Mouse (Mus musculus): ENCODE results near the gene Dclk2. TPM values are rescaled to one million over a fixed set of nuclear protein-coding genes. Genes with fewer than 3 reads are reported as not detected.

The Dclk2 gene
- total RNA-seq, 2 experiments from 2014 or later = 103 to 113 TPM

- peak overlapping the region; percentile 99 for H3K27ac ChIP-seq
- peak overlapping the region; percentile 75 for H3K4me3 ChIP-seq
- TF ChIP-seq CTCF (conservative IDR thresholded peaks at IDR 0.05) = no peak
- DNase-seq (ENCODE audit: low spot score in 2 of 2) = no peak
Measured at GRCm38 (mm10) chr3:86921181-86921975, 726 bp upstream of the Dclk2 start.

DNA sequence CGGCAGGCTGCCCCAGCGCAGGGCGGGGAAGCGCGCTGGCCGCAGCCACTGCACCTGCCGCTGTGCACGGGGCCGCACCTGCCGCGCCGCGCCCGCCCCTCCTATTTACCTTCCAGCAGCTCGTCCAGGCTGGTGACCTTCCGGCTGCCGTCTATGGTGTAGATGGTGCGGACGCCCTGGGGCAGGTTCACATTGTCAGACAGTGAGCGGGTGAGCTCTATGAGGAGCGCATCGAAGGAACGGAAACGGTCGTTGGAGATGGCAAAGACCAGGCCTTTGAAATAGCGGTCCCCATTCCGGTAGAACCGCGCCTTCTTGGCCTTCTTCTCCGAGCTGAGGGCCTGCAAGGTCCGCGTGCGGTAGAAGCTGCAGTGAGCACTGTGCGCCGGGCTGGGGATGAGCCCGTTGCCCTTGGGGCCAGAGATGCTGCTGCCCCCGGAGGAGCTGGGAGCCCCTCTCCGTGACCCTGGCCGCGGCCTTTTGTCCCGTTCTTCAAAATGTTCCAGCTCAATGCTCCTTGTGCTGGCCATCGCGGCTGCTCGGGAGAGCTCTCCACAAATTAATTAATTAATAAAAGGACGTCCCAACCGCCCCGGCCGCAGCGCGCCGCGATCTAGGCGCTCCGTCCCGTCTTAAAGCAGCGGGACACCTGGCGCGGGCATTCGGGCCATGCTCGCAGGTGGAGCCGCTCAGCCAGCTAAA is 860 bp downstream of the Dclk2 start:
- Histone ChIP-seq H3K27ac (peak overlapping the region; percentile 99), H3K4me3 (peak overlapping the region; percentile 75)
- DNase-seq (ENCODE audit: low spot score in 2 of 2) = peak in 1 of 2 experiments; percentile 28
- no peak for TF ChIP-seq CTCF (conservative IDR thresholded peaks at IDR 0.05)

DNA sequence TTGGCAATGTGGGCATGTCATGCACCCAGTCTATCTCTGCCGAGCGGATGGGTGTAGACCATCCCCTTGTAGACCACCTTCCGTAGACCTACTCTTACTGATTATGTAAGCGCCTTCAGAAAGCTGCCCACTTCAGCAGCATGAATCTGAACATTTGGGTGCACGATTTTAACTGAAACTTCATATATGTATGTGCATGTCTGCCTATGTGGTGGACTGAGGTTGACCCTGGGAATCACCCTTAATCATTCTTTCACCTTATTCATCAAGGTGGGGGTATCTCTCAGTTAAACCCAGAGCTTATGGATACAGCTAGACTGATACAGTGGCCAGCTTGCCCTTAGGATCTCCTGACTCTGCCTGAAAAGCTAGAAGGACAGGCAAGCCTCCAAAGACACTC is 3.6 kb downstream of the Dclk2 start:
- no peak for DNase-seq (ENCODE audit: low spot score in 2 of 2)
- Histone ChIP-seq H3K4me3 (peak overlapping the region; percentile 27), H3K27ac (peak overlapping the region; percentile 51; the same call in 1 of the 2 replicates)
- no peak for TF ChIP-seq CTCF (conservative IDR thresholded peaks at IDR 0.05)

DNA sequence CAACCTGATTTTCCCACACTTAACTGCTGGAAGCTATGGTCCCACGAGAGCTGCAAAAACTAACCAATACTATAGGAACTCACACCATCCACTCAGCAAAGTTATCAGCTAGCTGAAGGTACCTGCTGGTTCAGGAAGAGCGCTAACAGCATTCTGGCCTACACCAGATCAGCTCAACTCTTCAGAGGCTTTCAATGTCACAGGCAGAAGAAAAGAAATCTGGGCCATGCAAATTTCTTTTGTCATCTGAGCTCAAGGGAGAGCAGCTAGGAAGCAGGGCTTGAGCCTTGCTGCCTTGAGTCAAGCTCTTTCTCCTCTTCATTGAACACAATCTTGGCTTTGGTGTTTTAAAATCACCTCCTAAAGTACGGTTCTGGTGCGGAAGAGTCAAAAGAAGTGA is 4.0 kb downstream of the Dclk2 start:
- DNase-seq (ENCODE audit: low spot score in 2 of 2) = no peak
- TF ChIP-seq CTCF (conservative IDR thresholded peaks at IDR 0.05) = no peak
- H3K4me3 ChIP-seq = peak overlapping the region; percentile 27

DNA sequence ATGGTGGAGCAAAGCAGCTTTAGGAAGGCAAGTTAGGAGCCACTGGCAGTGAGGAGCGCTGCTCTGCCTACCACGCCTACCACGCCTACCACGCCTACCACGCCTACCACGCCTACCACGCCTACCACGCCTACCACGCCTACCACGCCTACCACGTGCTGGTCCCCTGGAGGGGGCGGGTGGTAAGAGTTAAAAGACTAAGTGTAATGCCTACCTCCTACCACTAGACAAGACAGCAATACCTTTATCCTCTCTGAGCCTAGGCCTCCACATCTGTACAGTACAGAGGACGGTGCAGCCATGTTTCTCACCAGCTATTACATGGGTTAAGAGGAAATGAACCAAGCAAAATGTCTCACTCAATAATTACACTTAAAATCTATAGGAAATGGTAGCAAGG is 5.4 kb downstream of the Dclk2 start:
- no peak overlapping the region for H3K4me3 ChIP-seq
- no peak; the same call in 1 of the 2 replicates for TF ChIP-seq CTCF (conservative IDR thresholded peaks at IDR 0.05)
- H3K27ac ChIP-seq = no peak overlapping the region
- no peak for DNase-seq (ENCODE audit: low spot score in 2 of 2)

More for the DNA sequence above, 4.0 kb downstream of the Dclk2 start:
- H3K27ac ChIP-seq = peak overlapping the region; percentile 51; the same call in 1 of the 2 replicates

DNA sequence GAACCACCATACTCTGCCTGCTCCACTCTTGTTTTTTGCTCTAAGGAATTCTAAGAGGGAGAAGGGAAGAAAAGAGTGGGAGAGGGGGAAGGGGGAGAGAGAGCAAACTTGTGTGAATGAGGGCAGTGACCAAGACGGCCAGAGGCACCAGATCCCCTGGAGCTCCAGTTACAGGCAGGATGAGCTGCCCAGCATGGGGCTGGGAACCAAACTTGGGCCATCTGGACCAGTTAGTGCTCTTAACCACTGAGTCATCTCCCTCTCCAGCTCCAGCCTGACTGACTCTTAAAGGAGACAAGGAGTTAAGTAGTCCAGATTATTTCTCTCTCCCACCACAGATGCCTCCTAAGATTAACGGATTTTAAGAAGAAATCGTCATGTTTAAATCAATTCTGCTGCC is 6.3 kb downstream of the Dclk2 start:
- Histone ChIP-seq H3K27ac (no peak overlapping the region), H3K4me3 (no peak overlapping the region)
- no peak for DNase-seq (ENCODE audit: low spot score in 2 of 2)
- TF ChIP-seq CTCF (conservative IDR thresholded peaks at IDR 0.05) = no peak

GRCm38 (mm10) chr3:86898366-86898765 is 22.3 kb downstream of the Dclk2 start:
- Histone ChIP-seq H3K27ac (no peak overlapping the region), H3K4me3 (no peak overlapping the region)
- DNase-seq (ENCODE audit: low spot score in 2 of 2) = no peak
- no peak for TF ChIP-seq CTCF (conservative IDR thresholded peaks at IDR 0.05)

DNA sequence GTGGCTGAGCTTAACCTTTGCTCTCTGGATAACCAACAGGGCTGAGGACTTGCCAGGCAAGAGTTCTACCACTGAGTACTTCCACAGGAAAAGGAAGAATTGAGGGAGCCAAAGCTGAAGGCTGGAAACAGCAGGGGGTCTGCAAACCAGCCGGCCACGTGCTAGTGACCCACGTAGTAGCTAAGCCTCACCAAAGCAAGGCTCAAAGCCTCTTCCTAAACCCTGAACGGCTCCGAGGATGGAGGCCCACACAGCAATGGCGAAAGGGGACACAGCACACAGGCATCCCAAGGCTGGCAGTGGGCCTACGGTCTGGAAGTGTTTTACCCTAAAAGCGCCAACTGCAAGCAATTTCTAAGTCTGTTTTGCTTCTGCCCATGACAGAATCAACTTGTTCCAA is 23.1 kb downstream of the Dclk2 start:
- no peak for DNase-seq (ENCODE audit: low spot score in 2 of 2)
- Histone ChIP-seq H3K27ac (peak overlapping the region; percentile 37; the same call in 1 of the 2 replicates), H3K4me3 (no peak overlapping the region)
- TF ChIP-seq CTCF (conservative IDR thresholded peaks at IDR 0.05) = no peak

DNA sequence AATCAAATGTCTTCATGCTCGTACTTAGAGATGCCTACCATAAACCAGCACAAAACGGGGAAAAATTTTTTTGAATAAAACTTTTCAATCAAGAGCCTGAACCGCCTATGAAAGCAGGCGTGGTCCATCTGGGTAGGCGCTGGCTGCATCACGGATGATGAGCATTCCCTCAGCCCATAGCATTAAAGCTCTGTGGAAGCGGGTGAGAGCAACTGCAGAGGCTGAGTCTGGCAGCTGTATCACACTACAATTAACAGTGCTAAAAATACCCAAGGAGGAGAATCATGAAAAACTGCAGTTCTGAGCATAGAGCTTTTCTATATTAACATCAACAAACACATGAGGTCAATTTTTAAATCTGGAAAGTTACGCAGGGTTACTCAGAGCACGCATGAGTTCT is 23.6 kb downstream of the Dclk2 start:
- peak in 1 of 2 experiments; percentile 41 for DNase-seq (ENCODE audit: low spot score in 2 of 2)
- Histone ChIP-seq H3K27ac (no peak overlapping the region; the same call in 1 of the 2 replicates), H3K4me3 (no peak overlapping the region)
- no peak for TF ChIP-seq CTCF (conservative IDR thresholded peaks at IDR 0.05)

- DNase-seq (ENCODE audit: low spot score in 2 of 2) = no peak
- Histone ChIP-seq H3K4me3 (no peak overlapping the region), H3K27ac (no peak overlapping the region)
- TF ChIP-seq CTCF (conservative IDR thresholded peaks at IDR 0.05) = no peak
Measured at GRCm38 (mm10) chr3:86894491-86894890, 26.2 kb downstream of the Dclk2 start.

DNA sequence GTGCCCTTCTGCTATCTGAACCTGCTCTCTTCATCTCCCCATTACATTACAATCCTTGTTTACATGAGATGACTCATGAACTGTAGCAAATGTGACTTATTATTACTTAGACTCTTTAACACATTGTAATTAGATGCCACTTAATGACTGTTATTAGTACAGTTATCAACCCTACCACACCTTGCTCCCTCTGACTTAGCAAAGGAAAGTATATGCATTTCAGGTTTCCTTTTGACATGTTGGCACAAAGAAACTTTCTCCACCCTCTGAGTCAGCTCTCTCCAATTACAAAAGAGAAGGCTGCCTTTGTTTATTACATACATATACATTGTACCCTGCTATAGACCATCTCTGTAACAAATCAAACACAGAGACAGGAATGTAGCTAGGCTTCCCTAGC is 33.1 kb downstream of the Dclk2 start:
- no peak for DNase-seq (ENCODE audit: low spot score in 2 of 2)
- Histone ChIP-seq H3K27ac (no peak overlapping the region), H3K4me3 (no peak overlapping the region)
- TF ChIP-seq CTCF (conservative IDR thresholded peaks at IDR 0.05) = no peak

DNA sequence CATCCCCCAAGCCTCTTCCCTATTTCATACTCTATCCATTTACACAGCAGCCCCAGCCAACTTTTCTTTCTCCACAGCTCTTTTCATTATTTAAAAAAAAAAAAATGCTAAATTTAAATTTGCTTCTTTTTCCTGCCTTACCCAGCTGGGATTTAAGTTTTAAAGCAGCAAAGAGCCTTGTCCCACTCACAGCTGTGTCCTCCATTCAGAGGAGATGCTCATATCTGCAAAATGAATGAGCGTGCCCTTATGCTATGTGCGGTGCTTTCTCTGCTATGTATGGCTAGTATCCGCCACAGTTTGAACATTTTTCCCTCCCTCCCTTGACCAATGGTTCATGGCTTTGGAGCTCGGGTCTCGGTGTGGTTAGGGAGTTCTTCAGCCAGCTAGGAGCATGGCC is 35.5 kb downstream of the Dclk2 start:
- TF ChIP-seq CTCF (conservative IDR thresholded peaks at IDR 0.05) = no peak
- Histone ChIP-seq H3K4me3 (no peak overlapping the region), H3K27ac (peak overlapping the region; percentile 32; the same call in 1 of the 2 replicates)
- DNase-seq (ENCODE audit: low spot score in 2 of 2) = no peak

- no peak for DNase-seq (ENCODE audit: low spot score in 2 of 2)
- TF ChIP-seq CTCF (conservative IDR thresholded peaks at IDR 0.05) = no peak
- H3K27ac ChIP-seq = peak overlapping the region; percentile 69
- no peak overlapping the region for H3K4me3 ChIP-seq
Measured at GRCm38 (mm10) chr3:86884481-86884880, 36.2 kb downstream of the Dclk2 start.

Data from layer of hippocampus, adult 2 months (tissue).